Mouse (Mus musculus) regulatory T cell (primary cell): ENCODE results near the gene Synm.

ENCODE experiments used
- in situ Hi-C: fragments of 300-600 bp; cut with MboI, MseI; formaldehyde crosslinking; loops from one replicate; pipeline ENCODE4 v1.15.1; 2025; ENCODE audit warnings: high pct_unique_total_duplicates

Gene Synm

GRCm38 (mm10) chr7:67701252-67701914, 58.2 kb downstream of the Synm start:
- in situ Hi-C loops = no loop called here

DNA sequence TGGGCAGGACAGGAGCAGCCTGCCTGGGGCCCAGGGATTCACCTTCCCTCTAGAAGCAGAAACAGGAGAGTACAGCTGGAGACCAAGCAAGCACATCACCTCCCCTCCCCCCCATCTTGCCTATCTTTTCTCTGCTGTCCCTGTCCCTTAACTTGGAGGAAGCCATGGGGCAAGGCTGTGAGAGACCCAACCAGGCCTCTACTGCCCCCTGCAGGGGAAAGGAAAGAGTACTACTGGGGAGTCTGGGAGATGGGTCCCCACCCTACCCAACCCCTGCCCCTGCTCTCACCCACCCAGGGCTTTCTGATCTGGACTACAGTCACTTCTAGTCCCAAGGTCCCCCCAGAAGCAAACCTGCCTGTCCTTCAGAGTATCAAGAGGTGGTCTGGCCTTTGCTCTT, 58.7 kb downstream of the Synm start:
- in situ Hi-C loops = no loop called here

- in situ Hi-C loops = no loop called here
Measured at GRCm38 (mm10) chr7:67699301-67699700, 60.2 kb downstream of the Synm start.

DNA sequence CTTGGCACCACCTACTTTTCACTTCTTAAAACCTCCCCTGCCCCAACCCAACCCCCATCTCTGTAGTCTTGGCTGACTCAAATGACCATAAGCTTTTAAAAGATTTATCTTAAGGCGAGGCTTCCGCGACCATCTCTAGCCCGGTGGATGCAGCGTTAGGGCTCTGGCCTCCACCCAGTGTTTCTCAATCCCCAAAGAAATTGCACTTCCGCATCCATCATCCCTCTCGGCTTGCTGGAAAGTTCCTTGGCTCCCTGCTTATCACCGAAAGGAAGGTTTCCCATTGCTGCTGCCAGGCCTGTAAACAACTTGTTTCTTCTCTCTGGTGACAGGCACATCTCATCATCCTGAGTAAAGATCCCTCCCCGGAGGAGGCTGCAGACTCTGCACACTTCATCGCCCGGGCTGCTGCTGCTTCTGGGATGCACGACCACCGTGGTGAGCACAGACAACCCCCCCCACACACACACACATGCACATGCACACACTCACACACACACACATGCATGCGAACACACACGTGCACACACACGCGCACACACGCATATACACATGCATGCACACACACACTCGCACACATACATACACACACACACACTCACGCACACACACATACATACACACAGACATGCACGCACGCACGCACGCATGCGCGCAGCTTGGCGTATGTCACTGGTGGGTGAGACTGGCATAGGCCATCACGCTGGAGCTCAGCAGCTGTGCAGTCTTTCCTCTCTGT, 61.5 kb downstream of the Synm start:
- in situ Hi-C loops = no loop called here

GRCm38 (mm10) chr7:67695906-67696305, 63.6 kb downstream of the Synm start:
- in situ Hi-C loops = no loop called here

GRCm38 (mm10) chr7:67692791-67693538, 66.6 kb downstream of the Synm start:
- in situ Hi-C loops = no loop called here

GRCm38 (mm10) chr7:67692141-67692540, 67.4 kb downstream of the Synm start:
- in situ Hi-C loops = no loop called here

GRCm38 (mm10) chr7:67691036-67691435, 68.5 kb downstream of the Synm start:
- in situ Hi-C loops = no loop called here

DNA sequence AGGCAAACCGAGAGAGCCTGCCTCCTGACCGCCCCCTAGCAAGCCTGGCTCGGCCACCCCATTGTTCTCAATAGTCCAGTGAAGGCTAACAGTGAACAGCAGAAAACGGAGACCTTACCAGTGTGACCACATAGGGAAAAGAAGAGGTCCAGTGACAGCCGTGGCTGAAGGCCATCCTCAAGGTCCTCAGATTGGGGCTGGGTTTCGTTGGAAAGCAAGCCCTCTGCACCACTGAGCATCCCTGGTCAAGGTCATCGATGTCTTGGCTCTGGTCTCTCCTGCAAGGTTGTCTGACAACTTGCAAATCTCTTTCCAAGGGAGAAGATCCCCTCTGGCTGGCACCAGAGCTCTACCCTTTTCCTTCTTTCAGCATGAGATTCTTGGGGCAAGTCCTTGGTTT, 69.7 kb downstream of the Synm start:
- in situ Hi-C loops = no loop called here

- in situ Hi-C loops = no loop called here
Measured at GRCm38 (mm10) chr7:67688281-67688680, 71.3 kb downstream of the Synm start.

GRCm38 (mm10) chr7:67686545-67686944, 73.0 kb downstream of the Synm start:
- in situ Hi-C loops = no loop called here

DNA sequence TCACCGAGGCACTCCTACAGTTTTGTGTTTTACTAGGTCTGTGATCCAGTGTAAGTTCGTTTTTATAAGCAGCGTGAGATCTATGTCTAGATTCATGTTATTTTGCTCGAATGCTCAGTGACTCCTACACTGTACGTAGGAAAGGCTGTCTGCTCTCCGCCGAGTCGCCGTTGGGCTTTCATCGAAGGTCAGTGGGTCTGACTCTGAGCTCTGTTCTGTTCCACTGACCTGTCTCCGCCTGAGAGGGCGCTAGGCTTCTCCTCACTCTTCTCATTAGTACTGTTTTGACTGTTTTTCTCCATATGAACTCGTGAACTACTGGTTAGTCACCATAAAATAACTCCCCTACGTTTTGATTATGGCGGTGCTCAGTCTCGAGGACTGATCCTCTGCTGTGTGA, 76.5 kb downstream of the Synm start:
- in situ Hi-C loops = no loop called here

DNA sequence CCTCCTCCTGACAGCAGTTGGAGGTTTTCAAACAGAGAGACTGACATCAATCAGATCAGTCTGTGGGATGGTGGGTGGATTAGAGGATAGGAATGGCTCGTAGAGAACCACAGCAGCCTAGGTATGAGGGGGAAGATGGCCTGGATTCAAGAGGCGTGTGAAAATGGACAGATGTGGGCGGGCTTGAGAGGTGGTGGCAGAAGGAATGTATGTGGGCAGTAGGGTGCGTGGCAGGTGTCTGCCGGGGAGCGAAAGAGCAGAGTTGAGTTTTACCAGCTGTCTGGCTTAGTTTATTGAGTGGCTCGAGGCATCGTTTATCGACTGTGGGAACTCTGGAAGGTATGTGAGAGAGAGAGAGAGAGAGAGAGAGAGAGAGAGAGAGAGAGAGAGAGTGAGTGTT, 78.5 kb downstream of the Synm start:
- in situ Hi-C loops = no loop called here
